Mouse (Mus musculus) cortical plate, adult 2 months (tissue): ENCODE measurements around the gene Urm1.

Experiments
- CTCF ChIP-seq: fragments of 200-500 bp; IDR thresholded peaks from 2 replicates; pipeline ENCODE4 v1.5.1; 2011; ENCODE audit warnings: mild to moderate bottlenecking, control low read depth, low read length; ENCODE audit not compliant: insufficient read depth; ENCODE audit errors: extremely low read depth
- POLR2A ChIP-seq: fragments of 200-500 bp; IDR thresholded peaks from 2 replicates; pipeline ENCODE4 v1.6.1; 2011; ENCODE audit warnings: mild to moderate bottlenecking, low read length, control low read depth; ENCODE audit not compliant: insufficient read depth; ENCODE audit errors: extremely low read depth

- TF ChIP-seq CTCF (no peak), POLR2A (no peak)
These were observed 4.0 kb upstream of the Urm1 start for GRCm38 (mm10) chr2:29815678-29816371.
